Mouse (Mus musculus): ENCODE measurements around the gene Cuta. TPM values are rescaled to one million over a fixed set of nuclear protein-coding genes. Genes with fewer than 3 reads are reported as not detected.

Gene Cuta
- total RNA-seq, 2 experiments from 2014 or later, result 78.8 TPM

DNA sequence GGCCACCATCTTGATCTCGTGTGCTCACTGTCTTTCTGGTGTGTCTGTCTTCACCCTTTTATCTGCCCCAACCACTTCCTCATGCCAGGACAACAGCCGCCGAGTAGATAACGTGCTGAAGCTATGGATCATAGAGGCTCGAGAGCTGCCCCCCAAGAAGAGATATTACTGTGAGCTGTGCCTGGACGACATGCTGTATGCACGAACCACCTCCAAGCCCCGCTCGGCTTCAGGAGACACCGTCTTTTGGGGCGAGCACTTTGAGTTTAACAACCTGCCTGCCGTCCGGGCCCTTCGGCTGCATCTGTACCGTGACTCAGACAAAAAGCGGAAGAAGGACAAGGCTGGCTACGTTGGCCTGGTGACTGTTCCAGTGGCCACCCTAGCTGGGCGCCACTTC, 17.5 kb upstream of the Cuta start:
- intact Hi-C loops (cut with DNase I), result no loop called here
- no peak for DNase-seq

DNA sequence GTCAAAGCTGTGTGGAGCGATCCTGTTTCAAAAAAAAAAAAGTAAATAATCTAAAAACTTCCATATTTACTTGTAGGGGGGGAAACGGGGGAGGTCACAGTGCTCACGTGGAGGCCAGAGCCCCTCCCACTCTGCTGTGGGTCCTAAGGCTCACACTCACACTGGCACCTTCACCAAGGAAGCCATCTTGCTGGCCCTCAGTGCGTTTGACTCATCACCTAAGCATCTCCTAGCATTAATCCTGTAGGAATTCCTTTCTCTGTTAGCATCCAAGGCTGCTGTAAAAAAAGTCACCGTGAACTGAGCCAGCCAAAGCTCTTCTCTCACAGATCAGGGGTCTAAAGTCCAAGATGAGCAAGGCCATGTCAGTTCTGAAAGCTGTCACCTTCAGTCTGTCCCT, 16.9 kb upstream of the Cuta start:
- no peak for DNase-seq
- intact Hi-C loops (cut with DNase I), result no loop called here

DNA sequence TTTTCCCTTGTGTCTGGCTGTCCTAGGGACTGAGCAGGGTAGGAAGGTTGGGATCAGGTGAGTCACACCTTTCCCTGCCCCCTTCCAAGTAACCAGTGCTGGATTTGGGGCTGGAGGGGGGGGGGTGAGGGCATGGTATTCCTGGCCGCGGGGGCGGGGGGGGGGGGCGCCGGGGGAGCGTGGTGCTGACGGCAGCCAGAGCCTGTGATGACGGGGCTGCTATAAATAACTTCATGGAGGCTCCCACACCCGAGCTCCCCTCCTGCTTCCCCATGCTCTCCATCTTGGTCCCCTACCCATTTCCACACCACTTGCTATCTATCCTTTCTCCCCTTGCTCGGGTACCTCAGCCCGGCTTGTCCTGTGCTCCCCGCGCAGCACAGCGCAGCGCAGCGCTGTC, 14.4 kb upstream of the Cuta start:
- no peak for DNase-seq
- intact Hi-C loops (cut with DNase I), result no loop called here

DNA sequence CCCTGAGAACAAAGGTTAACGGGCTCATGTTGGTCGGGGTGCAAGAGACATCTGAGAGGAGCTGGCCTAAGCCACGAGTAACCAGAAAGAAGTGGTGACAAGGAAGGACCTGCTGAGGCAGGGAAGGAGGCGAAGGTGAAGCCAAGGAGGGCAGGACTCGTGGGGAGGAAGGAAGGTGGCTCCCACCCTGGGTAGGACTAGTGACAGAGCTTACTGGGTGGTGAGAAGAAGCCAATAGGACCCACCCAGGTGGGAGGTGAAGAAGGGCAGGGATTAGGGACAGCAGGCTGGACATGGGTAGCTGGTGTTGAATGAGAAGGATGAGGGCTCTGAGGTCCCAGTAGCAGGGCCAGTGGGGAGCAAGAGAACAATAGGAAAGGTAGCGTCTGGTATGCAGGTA, 13.8 kb upstream of the Cuta start:
- DNase-seq, result no peak
- intact Hi-C loops (cut with DNase I), result no loop called here

DNA sequence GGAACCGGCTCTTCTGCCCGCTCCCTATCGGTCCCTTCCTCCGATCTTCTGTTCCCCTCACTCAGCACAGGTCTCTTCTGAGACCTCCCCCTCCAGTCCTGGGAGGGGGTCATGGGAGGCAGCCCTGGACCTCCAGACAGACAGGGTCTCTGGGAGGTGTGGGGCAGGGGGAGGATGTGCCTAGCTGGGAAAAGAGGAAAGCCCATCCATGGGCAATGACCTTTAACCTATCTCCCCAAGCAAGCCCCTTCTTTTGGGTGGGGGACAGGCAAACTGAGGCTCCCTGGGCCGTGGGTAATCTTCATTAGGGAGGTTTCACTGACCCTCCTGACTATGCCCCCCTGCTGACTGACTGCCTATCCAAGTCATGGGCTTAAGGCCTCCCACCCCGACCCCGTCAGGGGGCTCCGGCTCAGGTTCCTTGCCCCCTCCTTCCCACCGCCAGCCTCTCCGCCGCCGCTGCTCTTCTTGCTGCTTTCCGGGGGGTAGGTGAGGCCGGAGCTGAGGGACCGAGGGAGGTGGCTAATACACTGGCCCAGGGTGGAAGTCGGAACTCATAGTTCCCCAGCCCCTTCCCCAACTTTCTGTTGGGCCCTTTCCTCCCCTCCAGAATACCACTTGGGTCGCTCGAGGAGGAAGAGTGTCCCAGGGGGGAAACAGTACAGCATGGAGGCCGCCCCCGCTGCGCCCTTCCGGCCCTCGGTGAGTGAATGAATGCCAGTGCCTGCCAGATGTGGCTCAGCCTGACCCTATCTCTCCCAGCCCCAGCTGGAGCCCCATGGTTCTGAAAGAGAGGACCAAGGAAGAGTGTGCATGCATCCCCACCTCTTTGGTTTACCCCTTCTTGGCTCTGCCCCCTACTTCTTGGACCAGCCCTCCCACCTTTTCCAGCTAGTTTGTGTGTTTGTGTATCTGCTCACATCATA, 12.8 kb upstream of the Cuta start:
- DNase-seq, result no peak
- intact Hi-C loops (cut with DNase I), result no loop called here

DNA sequence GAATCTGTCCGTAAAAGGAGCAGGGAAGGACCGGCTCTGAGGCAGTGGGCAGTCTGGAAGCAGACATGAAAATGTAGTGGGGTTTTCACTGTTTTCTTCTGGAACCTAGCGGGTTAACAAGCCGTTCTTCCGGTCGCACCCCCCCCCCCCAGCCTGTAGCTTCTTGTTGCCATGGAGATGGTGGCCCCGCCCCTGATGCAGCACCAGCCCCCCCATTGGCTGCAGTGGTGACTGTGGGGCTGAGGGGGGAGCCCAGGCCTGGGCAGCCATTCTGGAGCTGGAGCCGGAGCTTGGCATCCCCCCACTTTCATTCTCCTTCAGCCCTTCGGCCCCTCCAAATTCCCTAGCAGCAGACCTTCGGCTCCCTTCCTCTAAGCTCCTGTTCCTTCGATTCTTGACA, 12.0 kb upstream of the Cuta start:
- intact Hi-C loops (cut with DNase I), result no loop called here
- DNase-seq, result peak; percentile 91

DNA sequence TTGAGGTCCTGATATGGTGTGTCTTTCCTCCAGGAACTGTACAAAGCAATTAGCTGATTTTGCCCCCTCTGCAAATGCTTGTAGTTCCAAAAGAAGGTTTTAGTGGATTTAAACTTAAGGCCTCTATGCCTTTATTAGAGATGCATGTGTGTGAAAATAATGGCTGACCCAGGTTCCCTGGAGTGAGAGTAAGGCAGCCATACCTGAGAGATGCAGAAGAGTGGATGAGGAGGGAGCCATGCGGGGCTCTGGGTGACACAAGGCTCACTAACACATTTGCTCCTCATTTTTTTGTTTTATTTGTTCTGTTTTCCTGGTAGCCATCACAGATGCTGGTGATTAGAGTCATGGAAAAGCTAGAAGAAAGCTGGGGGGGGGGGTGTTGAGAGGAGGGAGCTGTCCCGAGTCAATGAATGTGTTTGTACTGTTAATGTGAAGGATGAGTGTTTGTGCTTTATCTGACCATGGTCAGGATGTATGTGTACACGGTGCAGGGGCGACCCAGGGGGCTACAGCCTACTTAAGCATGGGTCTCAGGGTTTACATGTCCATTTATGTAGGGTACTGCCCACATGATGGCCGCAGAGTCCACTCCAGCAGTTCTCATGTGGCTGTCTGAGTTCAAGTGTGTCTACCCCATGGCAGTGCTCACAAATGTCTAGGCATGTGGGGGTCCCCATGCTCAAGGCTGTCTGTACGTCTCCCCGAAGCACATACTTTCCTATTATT, 11.4 kb upstream of the Cuta start:
- intact Hi-C loops (cut with DNase I), result no loop called here

DNA sequence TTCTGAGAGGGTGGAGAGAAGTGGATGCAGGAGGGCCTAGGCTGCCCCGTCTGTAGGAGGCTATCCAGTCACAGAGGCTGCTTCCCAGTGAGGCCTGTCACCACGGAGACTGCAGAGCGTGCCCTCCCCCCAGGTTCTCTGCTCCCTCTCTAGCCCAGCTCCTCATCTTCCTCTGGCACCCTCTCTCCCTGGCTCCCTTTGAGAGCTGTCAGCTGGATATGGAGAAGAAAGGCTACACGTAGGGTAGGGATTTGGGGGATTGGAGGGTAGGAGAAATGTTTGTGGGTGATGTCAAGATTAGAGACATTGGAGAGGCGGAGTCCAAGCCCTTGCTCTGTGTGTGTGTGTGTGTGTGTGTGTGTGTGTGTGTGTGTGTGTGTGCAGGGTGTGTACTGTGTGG, 10.5 kb upstream of the Cuta start:
- no peak for DNase-seq
- intact Hi-C loops (cut with DNase I), result no loop called here

More for the DNA sequence above, 11.4 kb upstream of the Cuta start:
- DNase-seq, result no peak

DNA sequence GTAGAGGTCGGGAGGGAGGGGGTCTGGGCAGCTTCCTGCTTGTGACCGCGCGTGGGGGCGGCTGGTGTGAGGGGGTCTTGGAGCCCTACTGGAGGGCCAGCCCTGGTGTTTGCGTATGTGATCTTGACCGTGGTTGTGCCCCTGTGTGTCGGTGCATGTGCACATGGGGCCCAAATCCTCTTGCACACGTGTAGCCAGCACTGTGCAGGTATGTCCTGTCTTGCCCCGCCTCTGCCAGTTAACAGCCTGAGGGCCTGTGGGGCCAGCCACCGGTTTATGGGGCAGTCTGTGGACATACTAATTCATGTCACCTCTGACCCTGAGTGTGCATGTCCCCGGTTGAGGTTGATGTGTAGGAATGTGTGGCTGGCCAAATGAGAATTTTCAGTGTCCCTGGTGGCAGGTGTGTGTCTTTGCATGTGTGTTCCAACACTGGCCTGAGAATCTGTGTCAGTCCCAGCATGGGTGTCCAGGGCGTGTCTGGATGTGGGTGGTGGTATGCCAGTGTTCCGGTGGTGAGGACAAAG, 9.7 kb upstream of the Cuta start:
- intact Hi-C loops (cut with DNase I), result no loop called here
- DNase-seq, result no peak

DNA sequence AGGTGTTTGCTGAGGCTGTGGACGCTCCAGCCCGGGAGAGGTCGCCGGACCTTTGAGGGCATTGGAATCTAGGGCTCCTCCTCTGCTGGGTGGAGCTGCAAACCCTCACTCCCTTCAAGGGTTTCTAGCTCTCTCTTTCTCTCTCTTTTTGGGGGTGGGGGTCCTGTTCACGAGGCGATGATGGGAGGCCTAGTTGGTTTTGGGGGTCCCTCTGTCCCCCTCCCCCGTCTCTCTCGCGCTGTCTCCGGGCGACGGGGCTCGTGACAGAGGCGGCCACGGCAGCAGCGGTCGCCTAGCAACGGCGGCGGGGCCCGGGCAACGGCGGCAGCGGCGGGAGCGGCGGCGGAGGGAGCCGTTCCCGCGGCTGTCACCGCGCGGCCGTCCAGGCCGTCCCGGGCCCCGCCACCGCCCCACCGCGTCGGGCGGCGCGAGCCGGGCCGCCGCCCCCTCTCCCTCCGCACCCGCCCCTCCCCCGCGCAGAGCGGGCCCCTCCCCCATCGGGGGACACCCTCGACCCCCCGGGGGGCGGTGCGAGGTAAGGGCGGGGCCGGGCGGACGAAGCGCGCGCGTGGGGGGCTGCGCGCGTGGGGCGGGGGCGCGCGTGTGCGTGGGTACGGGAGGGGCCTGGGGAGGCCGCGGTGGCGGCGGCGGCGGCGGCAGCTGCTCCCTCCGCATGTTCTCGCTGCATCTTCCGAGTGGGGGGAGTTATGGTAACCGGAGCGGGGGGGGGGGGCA, 9.1 kb upstream of the Cuta start:
- peak; percentile 58 for DNase-seq
- intact Hi-C loops (cut with DNase I), result no loop called here

DNA sequence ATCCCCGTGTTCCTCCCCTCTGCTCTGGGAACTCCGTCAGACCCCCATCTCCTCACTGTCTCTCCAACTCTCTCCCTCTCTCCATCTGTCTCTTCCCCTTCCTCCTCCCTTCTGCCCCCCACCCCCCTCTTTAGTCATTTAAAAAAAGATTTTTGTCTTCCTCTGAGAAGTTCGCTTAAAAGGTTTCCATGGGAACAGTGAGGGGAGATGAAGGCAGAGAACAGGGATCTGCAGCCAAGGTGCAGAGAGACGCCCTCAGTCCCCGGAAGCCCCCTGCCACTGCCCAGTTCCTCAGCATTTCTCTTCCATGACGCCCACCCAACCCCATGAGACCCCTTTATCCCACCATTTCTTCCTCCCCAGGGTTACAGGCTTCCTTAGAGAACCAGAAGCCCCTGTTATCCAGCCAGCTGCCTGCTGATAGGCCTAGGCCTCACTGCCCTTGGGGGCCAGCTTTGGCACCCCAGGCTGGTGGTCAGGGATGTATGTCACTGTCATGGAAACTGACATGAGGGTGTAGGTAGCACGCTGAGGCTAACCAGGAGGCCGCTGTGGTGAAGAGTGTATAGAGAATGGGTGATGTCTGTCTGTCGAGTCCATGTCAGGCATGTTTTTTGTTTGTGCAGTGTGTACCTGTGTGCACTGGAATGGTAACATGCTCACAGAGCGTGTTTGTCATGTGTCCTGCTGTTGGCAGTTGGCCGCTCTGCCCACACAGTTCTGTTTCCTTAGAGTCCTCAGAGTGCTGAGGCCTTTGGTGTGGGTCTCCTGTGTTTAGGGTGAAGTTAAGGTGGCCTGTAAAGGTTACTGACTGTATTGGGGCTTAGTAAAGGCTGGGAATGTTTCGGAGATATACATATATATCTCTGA, 8.1 kb upstream of the Cuta start:
- intact Hi-C loops (cut with DNase I), result no loop called here
- DNase-seq, result no peak

DNA sequence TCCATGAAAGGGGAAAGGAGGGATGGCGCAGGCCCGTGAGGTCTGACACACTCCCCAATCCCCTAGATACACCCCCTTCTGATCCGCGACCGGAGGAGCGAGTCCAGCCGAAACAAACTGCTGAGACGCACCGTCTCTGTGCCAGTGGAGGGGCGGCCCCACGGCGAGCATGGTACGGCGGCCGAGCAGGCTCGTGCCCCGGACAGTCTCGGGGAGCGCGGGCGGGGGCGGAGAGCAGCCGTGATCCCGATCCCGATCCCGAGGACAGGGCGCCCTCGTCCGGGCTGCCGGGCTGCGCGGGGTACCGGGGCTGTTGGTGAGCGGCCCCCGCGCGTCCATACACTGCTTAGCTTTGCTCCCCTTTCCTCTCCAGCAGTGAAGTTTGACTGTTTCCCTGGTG, 7.2 kb upstream of the Cuta start:
- intact Hi-C loops (cut with DNase I), result no loop called here
- DNase-seq, result peak; percentile 78

DNA sequence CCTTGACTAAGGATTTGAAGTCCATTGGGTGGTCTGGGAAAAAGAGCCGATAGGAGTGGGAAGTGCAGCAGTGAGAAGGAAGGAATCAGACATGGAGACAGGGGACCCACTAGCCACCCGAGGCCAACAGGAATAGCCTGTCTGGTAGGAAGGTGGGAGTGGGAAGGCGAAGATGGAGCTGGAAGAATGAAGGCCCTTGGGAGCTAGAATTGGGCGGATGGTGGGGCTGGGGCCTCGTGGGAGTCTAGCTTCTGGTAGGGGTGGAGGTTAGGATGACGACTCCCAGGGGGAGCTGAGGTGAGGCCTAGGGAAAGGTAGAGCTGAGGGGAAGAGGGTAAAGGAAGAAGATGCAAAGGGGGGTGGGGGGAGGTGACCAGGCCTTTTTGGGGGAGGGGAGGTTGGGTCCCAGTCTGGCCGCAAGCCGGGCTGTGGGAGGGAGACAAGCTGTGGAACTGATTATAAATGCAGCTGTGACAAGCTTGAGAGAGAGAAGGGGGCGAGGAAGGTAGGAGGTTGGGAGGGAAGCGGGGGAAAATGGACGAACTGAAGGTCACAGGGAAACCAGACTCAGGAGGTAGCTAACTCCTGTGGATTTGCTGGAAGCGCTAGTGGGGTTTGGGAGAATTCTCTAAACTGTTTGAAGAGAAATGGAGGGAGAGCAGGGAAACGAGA, 6.6 kb upstream of the Cuta start:
- DNase-seq, result no peak
- intact Hi-C loops (cut with DNase I), result no loop called here

DNA sequence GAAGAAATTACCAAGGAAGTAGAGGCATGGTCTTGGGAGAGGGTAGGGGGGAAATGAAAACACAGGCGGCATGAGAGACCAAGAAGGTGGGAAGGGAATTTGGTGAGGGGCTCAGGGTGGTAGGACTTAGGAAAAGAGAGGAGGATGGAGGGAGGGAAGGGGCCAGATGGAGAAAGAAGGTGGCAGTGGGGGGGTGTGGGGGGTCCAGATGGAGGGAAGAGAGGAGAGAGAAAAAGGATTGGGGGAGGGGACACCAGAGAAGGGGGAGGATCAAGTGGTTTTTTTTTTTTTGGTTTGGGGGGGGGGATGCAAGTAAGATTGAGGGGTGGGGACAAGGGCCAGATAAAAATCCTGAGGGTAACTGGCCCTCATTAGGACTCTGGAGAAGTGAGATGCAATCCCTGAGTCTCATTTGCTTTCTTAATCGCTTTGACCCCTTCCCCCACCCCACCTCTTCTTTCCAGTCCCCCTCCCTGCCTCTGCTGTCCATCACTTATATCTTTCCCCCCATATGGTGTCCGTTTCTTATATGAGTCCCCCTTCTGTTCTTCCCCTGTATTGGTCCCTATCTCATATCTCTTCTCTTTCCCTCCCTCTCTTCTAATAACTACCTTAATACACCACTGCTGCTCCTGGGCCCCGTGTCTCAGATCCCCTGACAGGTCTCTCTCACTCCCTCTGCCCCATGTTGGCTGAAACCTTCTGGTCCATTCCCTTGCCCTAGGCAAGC, 2.6 kb upstream of the Cuta start:
- intact Hi-C loops (cut with DNase I), result no loop called here
- DNase-seq, result no peak

DNA sequence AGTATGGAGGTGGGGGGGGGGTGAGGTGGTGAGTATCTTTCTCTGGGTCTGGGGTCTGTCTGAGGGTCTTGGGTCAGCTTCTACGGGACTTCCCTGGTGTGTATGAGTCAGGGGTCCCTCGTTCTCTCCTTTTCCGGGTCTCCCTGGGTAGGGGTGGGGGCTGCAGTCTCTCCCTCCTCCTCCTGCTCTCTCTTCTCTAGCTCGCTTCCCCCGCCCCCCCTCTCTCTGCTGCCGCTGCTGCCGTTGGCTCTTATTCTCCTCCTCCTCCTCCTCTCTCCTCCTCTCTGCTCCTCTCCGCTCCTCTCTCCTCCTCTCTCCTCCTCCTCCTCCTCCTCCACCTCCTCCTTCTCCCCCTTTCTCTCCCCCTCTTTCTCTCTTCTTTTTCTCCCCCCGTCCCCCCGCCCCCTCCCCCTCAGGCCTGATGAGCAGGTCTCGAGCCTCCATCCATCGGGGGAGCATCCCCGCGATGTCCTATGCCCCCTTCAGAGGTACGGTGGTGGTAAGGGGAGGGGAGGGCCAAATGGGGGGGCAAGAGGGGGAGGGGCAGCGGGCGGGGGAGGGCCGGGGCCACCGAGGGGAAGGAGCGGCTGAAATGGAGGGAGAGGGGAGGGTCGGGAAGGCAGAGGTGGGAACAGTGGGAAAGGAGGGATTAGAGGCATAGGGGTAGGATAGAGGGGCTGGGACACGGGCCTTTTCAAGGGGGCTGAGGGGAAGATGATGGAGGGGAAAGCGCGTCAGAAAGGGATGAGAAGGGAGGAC, 1.8 kb upstream of the Cuta start, which contains the start of gene Syngap1:
Syngap1 (plus strand) TSS at position 223 of the 759 bp plus-strand sequence.
- intact Hi-C loops (cut with DNase I), result no loop called here
- peak; percentile 80 for DNase-seq

DNA sequence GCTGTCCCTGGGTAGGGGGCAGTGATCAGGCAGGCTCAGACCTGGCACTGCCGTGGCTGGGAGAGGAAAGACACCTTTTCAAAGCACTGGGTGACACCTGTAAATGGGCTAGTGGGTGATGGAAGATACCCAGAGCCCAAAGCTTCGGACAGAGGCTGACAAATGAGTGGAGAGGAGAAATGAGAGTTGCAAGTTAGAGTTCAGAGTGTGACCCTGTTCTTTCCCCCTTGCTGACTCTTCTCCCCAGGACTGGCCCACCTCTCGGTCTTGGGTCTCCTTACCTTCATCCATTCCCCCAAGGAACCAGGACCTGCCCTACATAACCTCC, 568 bp upstream of the Cuta start:
- intact Hi-C loops (cut with DNase I), result no loop called here
- no peak for DNase-seq

DNA sequence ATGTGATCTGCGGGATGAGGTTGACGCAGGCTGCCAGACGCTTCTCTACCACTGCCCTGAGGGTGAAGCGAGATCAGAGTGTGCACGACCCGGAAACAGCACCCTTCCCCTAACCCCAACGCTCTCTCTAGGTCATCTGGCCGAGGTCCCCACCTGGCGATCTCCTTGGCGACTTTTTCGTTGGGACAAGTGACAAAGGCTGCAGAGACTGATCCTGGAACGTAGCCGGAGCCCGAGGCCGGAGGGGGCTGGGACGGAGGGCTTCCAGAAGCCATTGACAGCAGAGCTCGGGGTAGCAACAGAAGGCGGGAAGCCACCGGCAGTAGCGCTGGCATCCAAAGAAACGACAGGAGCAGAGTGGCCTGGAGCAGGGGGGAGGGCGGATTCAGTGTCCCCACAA, 638 bp downstream of the Cuta start:
- no peak for DNase-seq
- intact Hi-C loops (cut with DNase I), result no loop called here
